Mouse (Mus musculus): Measurements from ENCODE around the gene Arvcf. TPM values are rescaled to one million over a fixed set of nuclear protein-coding genes. Genes with fewer than 3 reads are reported as not detected.
A peak's percentile ranks its signal among the peaks of the same experiment; 100 is the strongest.

Gene Arvcf
- polyA plus RNA-seq (2015; fragmentation: Nextera tagmentation; extraction: Ambion mirVana) = 7.8 and 8.7 TPM in 2 replicates

DNA sequence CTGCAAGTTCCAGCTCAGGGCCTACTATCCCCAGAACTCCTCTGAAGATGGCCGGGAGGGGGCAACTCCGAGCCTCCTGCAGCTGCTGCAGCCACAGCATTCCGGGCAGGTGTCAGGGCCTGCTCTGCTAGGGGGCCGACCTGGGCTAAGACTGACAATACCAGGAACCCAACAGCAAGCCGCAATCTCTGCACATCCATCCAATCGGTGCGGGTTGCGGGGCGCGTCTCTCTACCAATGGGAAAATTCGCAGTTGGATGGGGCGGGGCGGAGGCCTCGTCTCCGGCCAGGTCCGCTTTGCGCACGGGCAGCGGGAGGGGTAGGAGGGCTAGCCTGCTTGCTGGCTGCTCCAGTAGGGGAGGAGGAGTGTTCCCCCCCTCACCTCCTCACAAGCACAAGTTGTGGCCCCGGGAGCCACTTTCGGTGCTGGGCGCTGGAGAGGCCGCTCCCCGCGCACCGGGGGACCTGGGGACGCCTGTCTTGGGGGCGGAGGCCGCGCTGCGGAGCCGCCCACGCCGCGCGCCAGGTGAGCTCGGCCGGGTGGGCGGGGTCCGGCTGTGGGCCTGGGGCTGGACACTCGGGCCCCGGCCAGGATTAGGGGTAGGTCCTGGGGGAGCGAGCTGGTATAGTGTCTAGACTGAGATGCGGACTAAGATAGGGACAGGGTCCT, at the start of gene Arvcf, which contains the start of gene Tango2:
Arvcf (plus strand) TSS at position 252 of the 670 bp plus-strand sequence.
Tango2 (minus strand) TSS at position 173 of the 670 bp plus-strand sequence.
- H3K4me1 ChIP-seq (replicated peaks; ENCODE audit: control insufficient read depth, insufficient read depth) = 0 out of 2 replicates have a peak, but pooled peaks cover 2% of the 10 kb centered on the region
- H3K4me3 ChIP-seq (ENCODE audit: low read depth, low read length) = peak within 1 kb of the TSS; percentile 67
- H3K9ac ChIP-seq (ENCODE audit: low read length) = peak within 1 kb of the TSS; percentile 68
- no peak within 1 kb of the TSS; the same call in 1 of the 2 replicates for H3K27ac ChIP-seq (replicated peaks)
- DNase-seq (ENCODE audit: low spot score) (peak; percentile 94), ATAC-seq (ENCODE audit: low FRiP score, low TSS enrichment) (peak; percentile 88)
- H3K36me3 ChIP-seq (ENCODE audit: control insufficient read depth, insufficient read depth, low read length) = no peaks in the 10 kb centered on the region
- H3K27me3 ChIP-seq (ENCODE audit: control insufficient read depth, insufficient read depth, low read length) = no peaks in the 10 kb centered on the region; the same call in 1 of the 2 replicates
- WGBS = under 1% methylated on average over 43 of the region's 44 CpGs
- H3K4me2 ChIP-seq (replicated peaks; ENCODE audit: low read depth) = peak within 1 kb of the TSS; percentile 99
- TF ChIP-seq CTCF (IDR thresholded peaks at IDR 0.05; ENCODE audit: low read depth) (peak; percentile 59), EP300 (optimal IDR thresholded peaks at IDR 0.05) (no peak)
- H3K9me3 ChIP-seq (ENCODE audit: control insufficient read depth, low read length) = no peaks in the 10 kb centered on the region

DNA sequence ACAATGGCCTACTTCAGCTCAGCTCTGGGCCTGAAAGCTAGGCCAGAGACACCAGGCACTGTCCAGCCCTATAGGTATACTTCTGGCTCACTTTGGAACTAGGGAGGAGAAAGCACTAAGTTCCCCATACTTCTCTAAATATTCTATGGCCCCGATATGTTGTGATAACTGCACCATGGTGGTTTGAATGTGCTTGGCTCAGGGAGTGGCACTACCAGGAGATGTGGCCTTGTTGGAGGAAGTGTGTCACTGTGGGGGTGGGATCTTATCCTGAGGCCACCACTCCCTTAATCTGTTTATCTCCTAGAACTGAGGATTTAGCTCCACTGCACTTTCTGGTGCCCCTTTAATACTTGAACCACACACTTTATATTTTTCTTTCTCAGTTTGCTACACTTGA, 39.8 kb upstream of the Arvcf start:
- no peak overlapping the region for H3K4me2 ChIP-seq (replicated peaks; ENCODE audit: low read depth)
- H3K4me3 ChIP-seq (ENCODE audit: low read depth, low read length) = no peak overlapping the region
- DNase-seq (ENCODE audit: low spot score) = no peak
- TF ChIP-seq CTCF (IDR thresholded peaks at IDR 0.05; ENCODE audit: low read depth) (no peak), EP300 (optimal IDR thresholded peaks at IDR 0.05) (no peak)
- H3K9me3 ChIP-seq (ENCODE audit: control insufficient read depth, low read length) = no peaks in the 10 kb centered on the region
- no peaks in the 10 kb centered on the region for H3K4me1 ChIP-seq (replicated peaks; ENCODE audit: control insufficient read depth, insufficient read depth)
- ATAC-seq (ENCODE audit: low FRiP score, low TSS enrichment) = no peak
- WGBS = 65% methylated on average over 1 of the region's 1 CpGs
- no peak overlapping the region for H3K9ac ChIP-seq (ENCODE audit: low read length)
- H3K27ac ChIP-seq (replicated peaks) = no peak overlapping the region
- no peaks in the 10 kb centered on the region; the same call in 1 of the 2 replicates for H3K36me3 ChIP-seq (ENCODE audit: control insufficient read depth, insufficient read depth, low read length)
- H3K27me3 ChIP-seq (ENCODE audit: control insufficient read depth, insufficient read depth, low read length) = no peaks in the 10 kb centered on the region

DNA sequence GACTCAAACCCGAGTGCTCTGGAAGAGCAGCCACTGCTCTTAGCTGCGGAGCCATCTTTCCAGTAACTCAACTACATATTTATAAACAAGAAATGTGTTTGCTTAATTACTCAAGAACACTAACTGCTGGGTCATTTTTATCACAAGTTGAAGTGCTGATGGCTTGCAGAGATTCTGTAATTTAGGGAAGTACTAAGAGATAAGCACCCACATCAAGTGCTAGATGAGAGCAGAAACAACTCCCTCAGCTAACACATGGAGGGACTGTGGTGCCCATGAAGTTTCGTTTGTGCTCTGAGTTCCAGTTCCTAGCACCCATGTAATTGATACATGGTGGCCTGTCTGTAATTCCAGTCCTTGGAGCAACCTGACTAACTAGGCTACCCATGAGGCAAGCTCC, 29.0 kb upstream of the Arvcf start:
- no peak overlapping the region for H3K4me2 ChIP-seq (replicated peaks; ENCODE audit: low read depth)
- WGBS = 74% methylated on average over 3 of the region's 3 CpGs
- H3K4me1 ChIP-seq (replicated peaks; ENCODE audit: control insufficient read depth, insufficient read depth) = no peaks in the 10 kb centered on the region
- ATAC-seq (ENCODE audit: low FRiP score, low TSS enrichment) (no peak), DNase-seq (ENCODE audit: low spot score) (no peak)
- H3K9me3 ChIP-seq (ENCODE audit: control insufficient read depth, low read length) = no peaks in the 10 kb centered on the region
- no peak for TF ChIP-seq EP300 (optimal IDR thresholded peaks at IDR 0.05)
- no peak for TF ChIP-seq CTCF (IDR thresholded peaks at IDR 0.05; ENCODE audit: low read depth)
- no peak overlapping the region for H3K27ac ChIP-seq (replicated peaks)
- no peak overlapping the region for H3K4me3 ChIP-seq (ENCODE audit: low read depth, low read length)
- H3K36me3 ChIP-seq (ENCODE audit: control insufficient read depth, insufficient read depth, low read length) = no peaks in the 10 kb centered on the region
- H3K9ac ChIP-seq (ENCODE audit: low read length) = no peak overlapping the region
- no peaks in the 10 kb centered on the region for H3K27me3 ChIP-seq (ENCODE audit: control insufficient read depth, insufficient read depth, low read length)

DNA sequence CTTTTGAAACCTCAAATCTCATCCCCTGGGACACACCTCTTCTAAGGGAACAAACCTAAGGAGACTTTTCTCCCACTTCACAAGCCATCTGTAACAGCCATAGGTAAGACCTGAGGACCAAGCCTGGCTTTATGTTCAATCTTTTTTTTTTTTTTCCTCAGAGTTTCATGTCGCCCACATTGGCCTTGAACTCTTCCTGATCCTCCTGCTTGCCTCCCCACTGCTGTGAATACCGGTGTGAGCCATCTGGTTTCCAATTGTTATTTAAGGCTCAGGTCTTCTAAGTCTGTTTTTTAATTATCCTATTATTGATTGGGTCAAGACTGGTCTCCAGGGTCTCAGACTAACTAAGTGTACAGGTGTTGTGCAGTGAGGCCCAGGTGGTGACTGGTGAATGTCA, 26.5 kb upstream of the Arvcf start:
- no peaks in the 10 kb centered on the region for H3K4me1 ChIP-seq (replicated peaks; ENCODE audit: control insufficient read depth, insufficient read depth)
- H3K27ac ChIP-seq (replicated peaks) = no peak overlapping the region
- no peak overlapping the region for H3K4me3 ChIP-seq (ENCODE audit: low read depth, low read length)
- H3K27me3 ChIP-seq (ENCODE audit: control insufficient read depth, insufficient read depth, low read length) = no peaks in the 10 kb centered on the region
- no peaks in the 10 kb centered on the region for H3K36me3 ChIP-seq (ENCODE audit: control insufficient read depth, insufficient read depth, low read length)
- no peak for DNase-seq (ENCODE audit: low spot score)
- no peaks in the 10 kb centered on the region for H3K9me3 ChIP-seq (ENCODE audit: control insufficient read depth, low read length)
- 86% methylated on average over 2 of the region's 2 CpGs for WGBS
- H3K4me2 ChIP-seq (replicated peaks; ENCODE audit: low read depth) = no peak overlapping the region
- no peak for TF ChIP-seq CTCF (IDR thresholded peaks at IDR 0.05; ENCODE audit: low read depth)
- no peak for TF ChIP-seq EP300 (optimal IDR thresholded peaks at IDR 0.05)
- H3K9ac ChIP-seq (ENCODE audit: low read length) = no peak overlapping the region
- ATAC-seq (ENCODE audit: low FRiP score, low TSS enrichment) = no peak

DNA sequence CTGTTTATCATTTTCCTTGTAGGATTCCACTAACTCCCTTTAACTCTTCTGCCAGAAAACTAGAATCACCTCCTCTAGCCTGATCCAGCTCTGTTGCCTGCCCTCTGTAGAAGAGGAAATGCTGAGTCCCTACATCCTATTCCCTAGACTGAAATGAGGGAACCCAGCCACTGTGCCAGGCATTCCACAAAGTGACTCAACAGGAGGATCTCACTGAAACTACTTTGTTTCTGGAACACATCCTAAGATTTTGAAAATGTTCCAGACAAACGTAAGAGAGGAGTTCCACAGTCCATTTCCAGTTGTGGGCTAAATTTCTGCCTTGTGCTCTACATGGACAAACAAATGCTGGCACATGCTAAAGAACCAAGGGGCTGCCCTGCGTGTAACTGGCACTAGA, 24.5 kb upstream of the Arvcf start:
- Histone ChIP-seq H3K4me1 (replicated peaks; ENCODE audit: control insufficient read depth, insufficient read depth) (no peaks in the 10 kb centered on the region), H3K36me3 (ENCODE audit: control insufficient read depth, insufficient read depth, low read length) (no peaks in the 10 kb centered on the region), H3K9ac (ENCODE audit: low read length) (no peak overlapping the region), H3K4me3 (ENCODE audit: low read depth, low read length) (no peak overlapping the region), H3K27ac (replicated peaks) (no peak overlapping the region), H3K9me3 (ENCODE audit: control insufficient read depth, low read length) (no peaks in the 10 kb centered on the region), H3K27me3 (ENCODE audit: control insufficient read depth, insufficient read depth, low read length) (no peaks in the 10 kb centered on the region), H3K4me2 (replicated peaks; ENCODE audit: low read depth) (no peak overlapping the region)
- ATAC-seq (ENCODE audit: low FRiP score, low TSS enrichment) (no peak), DNase-seq (ENCODE audit: low spot score) (no peak)
- TF ChIP-seq CTCF (IDR thresholded peaks at IDR 0.05; ENCODE audit: low read depth) (no peak), EP300 (optimal IDR thresholded peaks at IDR 0.05) (no peak)
- 53% methylated on average over 2 of the region's 2 CpGs for WGBS

DNA sequence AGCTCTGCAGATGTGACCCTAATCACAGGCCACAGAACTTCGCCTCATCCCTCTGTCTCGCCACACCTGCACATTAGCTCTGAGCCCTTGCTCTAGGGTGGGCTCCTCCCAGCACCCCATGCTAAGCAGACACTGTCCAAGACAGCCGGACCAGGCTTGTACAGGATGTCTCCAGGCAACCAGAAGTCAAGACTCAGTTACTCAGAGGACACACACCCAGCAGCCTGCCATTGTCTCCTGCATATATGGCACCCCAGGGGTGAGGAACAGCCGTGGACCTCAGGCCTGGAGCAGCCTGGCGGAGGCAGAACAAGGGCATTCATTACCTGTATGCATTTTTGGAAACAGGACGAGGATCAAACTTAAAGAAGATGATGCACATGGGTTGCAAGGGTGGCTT, 24.0 kb upstream of the Arvcf start:
- WGBS = 91% methylated on average over 6 of the region's 6 CpGs

More for the DNA sequence above, 24.0 kb upstream of the Arvcf start:
- DNase-seq (ENCODE audit: low spot score) (no peak), ATAC-seq (ENCODE audit: low FRiP score, low TSS enrichment) (no peak)
- no peaks in the 10 kb centered on the region for H3K9me3 ChIP-seq (ENCODE audit: control insufficient read depth, low read length)
- no peak overlapping the region for H3K4me3 ChIP-seq (ENCODE audit: low read depth, low read length)
- H3K27me3 ChIP-seq (ENCODE audit: control insufficient read depth, insufficient read depth, low read length) = no peaks in the 10 kb centered on the region
- H3K4me1 ChIP-seq (replicated peaks; ENCODE audit: control insufficient read depth, insufficient read depth) = no peaks in the 10 kb centered on the region
- no peak for TF ChIP-seq CTCF (IDR thresholded peaks at IDR 0.05; ENCODE audit: low read depth)
- TF ChIP-seq EP300 (optimal IDR thresholded peaks at IDR 0.05) = no peak
- H3K4me2 ChIP-seq (replicated peaks; ENCODE audit: low read depth) = no peak overlapping the region
- no peaks in the 10 kb centered on the region for H3K36me3 ChIP-seq (ENCODE audit: control insufficient read depth, insufficient read depth, low read length)
- no peak overlapping the region for H3K27ac ChIP-seq (replicated peaks)
- no peak overlapping the region for H3K9ac ChIP-seq (ENCODE audit: low read length)
